Mouse (Mus musculus): ENCODE data around the gene Amn.

DNA sequence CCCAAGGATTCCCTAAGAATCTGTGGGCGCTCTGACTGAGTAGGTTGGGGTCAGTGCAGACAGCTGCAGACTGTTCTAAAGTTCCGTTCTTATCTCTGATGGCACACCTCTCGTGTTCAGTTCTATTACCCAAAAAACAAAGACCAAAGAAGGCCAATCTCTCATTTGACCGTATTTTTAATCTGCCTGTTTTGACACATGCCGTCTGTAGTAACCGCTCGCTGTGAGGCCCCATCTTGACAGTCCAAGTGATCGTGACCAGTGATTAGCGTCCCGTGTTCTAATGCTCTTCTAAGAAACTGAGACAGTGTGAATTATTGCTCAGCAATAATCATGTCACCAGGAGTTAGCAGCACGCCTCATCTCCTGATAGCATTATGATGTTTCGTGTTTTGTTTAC lies 4.3 kb upstream of the Amn start:
- TF ChIP-seq CTCF (IDR thresholded peaks at IDR 0.05; ENCODE audit: insufficient read depth, low read depth, low read length) (no peak), POLR2A (IDR thresholded peaks at IDR 0.05; ENCODE audit: insufficient read depth, low read depth, low read length) (no peak)

Data from olfactory bulb, adult 2 months (tissue).